ENCODE assay signal across 7 mouse cellular contexts in genomic region chr2:25399051-25399450, GRCm38 (mm10). TPM values are rescaled to one million over a fixed set of nuclear protein-coding genes. Genes with fewer than 3 reads are reported as not detected.
A peak's percentile ranks its signal among the peaks of the same experiment; 100 is the strongest.
DNase-seq lines count a peak whose midpoint lies in the region; ATAC-seq and TF ChIP-seq lines count a peak whose summit lies in the region.

Npdc1 (plus strand) TSS chr2:25399351.

- no peak for TF ChIP-seq POLR2A in thymus, adult 2 months (IDR thresholded peaks at IDR 0.05; ENCODE audit: control insufficient read depth, extremely low read depth, insufficient read depth, low read length, poor library complexity)

- no peak within 1 kb of the TSS for H3K4me3 ChIP-seq in thymus, adult 2 months (ENCODE audit: control insufficient read depth, insufficient read depth, low read length)
- no peak within 1 kb of the TSS for H3K4me3 ChIP-seq in forebrain, postnatal 0 days (ENCODE audit: low read depth, low read length)
- no peak within 1 kb of the TSS for H3K4me3 ChIP-seq in hindbrain, embryonic 13.5 days
- no peak within 1 kb of the TSS for H3K4me3 ChIP-seq in midbrain, embryonic 16.5 days (ENCODE audit: low read depth, low read length)

- H3K4me1 ChIP-seq in thymus, adult 2 months (replicated peaks; ENCODE audit: control insufficient read depth, insufficient read depth, low read length), result peaks cover 17% of the 10 kb centered on the region
- H3K4me1 ChIP-seq in forebrain, postnatal 0 days (ENCODE audit: insufficient read depth), result peaks cover 8% of the 10 kb centered on the region; the same call in 1 of the 2 replicates
- peaks cover 41% of the 10 kb centered on the region for H3K4me1 ChIP-seq in hindbrain, embryonic 13.5 days (replicated peaks)
- H3K4me1 ChIP-seq in midbrain, embryonic 16.5 days (ENCODE audit: control insufficient read depth, insufficient read depth, low read length), result peaks cover 10% of the 10 kb centered on the region

- no peak within 1 kb of the TSS for H3K9ac ChIP-seq in forebrain, postnatal 0 days
- H3K9ac ChIP-seq in hindbrain, embryonic 13.5 days, result peak within 1 kb of the TSS; percentile 39; the same call in 1 of the 2 replicates
- no peak within 1 kb of the TSS for H3K9ac ChIP-seq in midbrain, embryonic 16.5 days (ENCODE audit: low read depth, low read length)

- H3K27ac ChIP-seq in thymus, adult 2 months (ENCODE audit: control insufficient read depth, insufficient read depth, low read length), result no peak within 1 kb of the TSS
- H3K27ac ChIP-seq in forebrain, postnatal 0 days (ENCODE audit: low read depth, low read length), result no peak within 1 kb of the TSS
- H3K27ac ChIP-seq in hindbrain, embryonic 13.5 days, result no peak within 1 kb of the TSS
- H3K27ac ChIP-seq in midbrain, embryonic 16.5 days (ENCODE audit: low read length), result no peak within 1 kb of the TSS

- DNase-seq in thymus, adult 2 months, result no peak
- no peak for DNase-seq in thymus, postnatal 10 days (ENCODE audit: low spot score in 2 of 2)
- DNase-seq in forebrain, postnatal 0 days, result no peak
- DNase-seq in spleen, adult 18-20 months, result no peak
- no peak for DNase-seq in kidney, postnatal 4 days

- H3K4me2 ChIP-seq in forebrain, postnatal 0 days (ENCODE audit: low read depth), result peak within 1 kb of the TSS; percentile 74; the same call in 1 of the 2 replicates
- H3K4me2 ChIP-seq in hindbrain, embryonic 13.5 days, result no peak within 1 kb of the TSS
- H3K4me2 ChIP-seq in midbrain, embryonic 16.5 days (ENCODE audit: low read length), result peak within 1 kb of the TSS; percentile 68

- TF ChIP-seq CTCF in thymus, adult 2 months (IDR thresholded peaks at IDR 0.05; ENCODE audit: borderline replicate concordance, control insufficient read depth, extremely low read depth, insufficient read depth, low read length, poor library complexity), result no peak
- no peak for TF ChIP-seq CTCF in forebrain, postnatal 0 days (IDR thresholded peaks at IDR 0.05; ENCODE audit: low read depth)

- 77% methylated on average over 8 of the region's 8 CpGs for WGBS in thymus, adult 2 months
- WGBS in forebrain, postnatal 0 days, result 71% methylated on average over 8 of the region's 8 CpGs
- WGBS in hindbrain, embryonic 13.5 days, result 67% methylated on average over 8 of the region's 8 CpGs
- 68% methylated on average over 8 of the region's 8 CpGs for WGBS in midbrain, embryonic 16.5 days

- H3K9me3 ChIP-seq in forebrain, postnatal 0 days (ENCODE audit: low read length), result no peaks in the 10 kb centered on the region
- H3K9me3 ChIP-seq in hindbrain, embryonic 13.5 days, result no peaks in the 10 kb centered on the region
- H3K9me3 ChIP-seq in midbrain, embryonic 16.5 days (replicated peaks; ENCODE audit: control insufficient read depth, low read length, poor library complexity, severe bottlenecking), result no peaks in the 10 kb centered on the region

- H3K27me3 ChIP-seq in thymus, adult 2 months (ENCODE audit: control insufficient read depth, insufficient read depth, low read length), result peaks cover 17% of the 10 kb centered on the region; the same call in 1 of the 2 replicates
- H3K27me3 ChIP-seq in forebrain, postnatal 0 days (ENCODE audit: insufficient read depth, low read length), result peaks cover 17% of the 10 kb centered on the region
- H3K27me3 ChIP-seq in hindbrain, embryonic 13.5 days, result peaks cover 74% of the 10 kb centered on the region
- H3K27me3 ChIP-seq in midbrain, embryonic 16.5 days (ENCODE audit: control insufficient read depth, insufficient read depth, low read depth, low read length), result peaks cover 57% of the 10 kb centered on the region

- ATAC-seq in forebrain, postnatal 0 days, result no peak
- no peak for ATAC-seq in hindbrain, embryonic 13.5 days (ENCODE audit: low FRiP score)
- no peak for ATAC-seq in midbrain, embryonic 16.5 days

- no peaks in the 10 kb centered on the region for H3K36me3 ChIP-seq in thymus, adult 2 months (ENCODE audit: control insufficient read depth, insufficient read depth, low read length)
- no peaks in the 10 kb centered on the region for H3K36me3 ChIP-seq in forebrain, postnatal 0 days (ENCODE audit: insufficient read depth)
- H3K36me3 ChIP-seq in hindbrain, embryonic 13.5 days, result no peaks in the 10 kb centered on the region
- H3K36me3 ChIP-seq in midbrain, embryonic 16.5 days (ENCODE audit: control insufficient read depth, insufficient read depth, low read length), result no peaks in the 10 kb centered on the region

RNA-seq across cellular contexts. Expression of gene Npdc1, which starts in this region (rescaled TPM):
- 28.4 and 30.8 TPM in 2 replicates for polyA plus RNA-seq in thymus, adult 2 months (2012; rRNA removed)
- 179 and 188 TPM in 2 replicates for total RNA-seq in forebrain, postnatal 0 days (2014; rRNA removed)
- 413 and 442 TPM in 2 replicates for polyA plus RNA-seq in forebrain, postnatal 0 days (2015; fragmentation: Nextera tagmentation; extraction: Ambion mirVana)
- 411 and 423 TPM in 2 replicates for polyA plus RNA-seq in hindbrain, embryonic 13.5 days (2015; fragmentation: Nextera tagmentation; extraction: Ambion mirVana)
- polyA plus RNA-seq in midbrain, embryonic 16.5 days (2015; fragmentation: Nextera tagmentation; extraction: Ambion mirVana), result 481 and 529 TPM in 2 replicates

Comparison
In these comparisons a context has a peak if more than half of its experiments do, and no peak if none do; other contexts are left out.
1. RNA of gene Npdc1 (polyA plus RNA-seq): 481 to 529 TPM in midbrain, embryonic 16.5 days, 413 to 442 TPM in forebrain, postnatal 0 days and 411 to 423 TPM in hindbrain, embryonic 13.5 days; 28.4 to 30.8 TPM in thymus, adult 2 months; every median in the first group is over 10 times any median in the second.